Mouse (Mus musculus): ENCODE results near the gene B230217C12Rik. TPM values are rescaled to one million over a fixed set of nuclear protein-coding genes. Genes with fewer than 3 reads are reported as not detected.
"Not testable (repeated sequence)": the region's sequence is repeated elsewhere in the genome, so short reads cannot be mapped to it uniquely, and the experiment has no call there.

B230217C12Rik gene
- polyA plus RNA-seq, 1 experiment from 2014 or later = 15.8 TPM

DNA sequence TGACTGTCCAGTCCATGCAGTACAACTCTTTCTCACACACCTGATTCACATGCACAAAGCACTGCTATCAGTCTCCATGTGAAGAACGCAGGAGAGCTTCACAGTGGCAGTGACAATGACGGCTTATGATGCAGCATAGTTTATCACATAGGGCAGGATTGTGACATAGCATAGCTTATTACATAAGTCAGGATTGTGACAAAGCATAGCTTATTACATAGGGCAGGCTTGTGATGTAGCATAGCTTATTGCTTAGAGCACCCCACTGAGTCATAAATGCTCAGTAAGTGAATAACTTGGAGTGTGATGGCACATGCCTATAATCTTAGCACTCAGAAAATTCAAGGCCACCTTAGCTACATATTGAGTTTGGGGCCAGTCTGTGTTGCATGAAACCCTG is 14.9 kb downstream of the B230217C12Rik start:
- H3K9me3 ChIP-seq = no peaks in the 10 kb centered on the region
- H3K4me3 ChIP-seq = no peak overlapping the region
- H3K36me3 ChIP-seq = no peaks in the 10 kb centered on the region
- no peak for ATAC-seq (ENCODE audit: low FRiP score, low read depth)
- H3K27ac ChIP-seq = no peak overlapping the region
- H3K9ac ChIP-seq = no peak overlapping the region
- WGBS = 90% methylated on average over 2 of the region's 2 CpGs
- H3K27me3 ChIP-seq (replicated peaks) = no peaks in the 10 kb centered on the region
- H3K4me1 ChIP-seq = no peaks in the 10 kb centered on the region
- H3K4me2 ChIP-seq (replicated peaks) = no peak overlapping the region

DNA sequence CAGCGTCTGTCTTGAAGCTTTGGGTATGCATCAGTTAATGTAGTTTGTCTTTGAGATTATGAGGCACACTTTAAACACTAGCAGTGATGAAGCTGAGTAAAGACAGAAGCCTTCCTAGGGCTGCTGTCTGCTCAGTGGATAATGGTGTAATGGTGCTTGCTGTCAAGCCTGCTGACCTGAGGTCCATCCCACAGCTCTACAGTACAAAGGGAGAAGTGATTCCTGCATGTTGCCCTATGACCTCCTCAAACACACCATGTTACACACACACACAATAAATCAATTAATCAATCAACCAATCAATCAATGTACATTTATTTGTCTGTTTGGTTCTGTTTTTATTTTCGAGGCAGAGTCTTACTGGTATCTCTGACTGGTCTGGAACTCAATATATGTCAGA is 21.6 kb downstream of the B230217C12Rik start:
- no peak for ATAC-seq (ENCODE audit: low FRiP score, low read depth)
- H3K9me3 ChIP-seq = no peaks in the 10 kb centered on the region
- H3K9ac ChIP-seq = no peak overlapping the region
- no peaks in the 10 kb centered on the region for H3K27me3 ChIP-seq (replicated peaks)
- no peak overlapping the region for H3K27ac ChIP-seq
- no peaks in the 10 kb centered on the region for H3K4me1 ChIP-seq
- no peak overlapping the region for H3K4me2 ChIP-seq (replicated peaks)
- H3K36me3 ChIP-seq = no peaks in the 10 kb centered on the region
- H3K4me3 ChIP-seq = no peak overlapping the region
- 76% methylated on average over 2 of the region's 2 CpGs for WGBS

DNA sequence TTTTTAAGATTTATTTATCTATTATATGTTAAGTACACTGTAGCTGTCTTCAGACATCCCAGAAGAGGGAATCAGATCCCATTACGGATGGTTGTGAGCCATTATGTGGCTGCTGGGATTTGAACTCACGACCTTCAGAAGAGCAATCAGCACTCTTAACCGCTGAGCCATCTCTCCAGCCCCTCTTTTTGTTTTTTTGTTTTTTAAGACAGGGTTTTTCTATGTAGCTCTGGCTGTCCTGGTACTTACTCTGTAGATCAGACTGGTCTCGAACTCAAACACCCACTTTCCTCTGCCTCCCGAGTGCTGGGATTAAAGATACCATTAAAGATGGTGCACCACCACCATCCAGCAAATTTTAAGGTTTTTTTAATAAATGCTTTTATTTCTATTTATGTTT is 24.8 kb downstream of the B230217C12Rik start:
- ATAC-seq (ENCODE audit: low FRiP score, low read depth) = no peak
- Histone ChIP-seq H3K4me1 (no peaks in the 10 kb centered on the region), H3K27ac (no peak overlapping the region), H3K9me3 (no peaks in the 10 kb centered on the region), H3K4me3 (no peak overlapping the region), H3K4me2 (replicated peaks) (no peak overlapping the region), H3K36me3 (no peaks in the 10 kb centered on the region), H3K27me3 (replicated peaks) (no peaks in the 10 kb centered on the region), H3K9ac (no peak overlapping the region)
- 86% methylated on average over 5 of the region's 5 CpGs for WGBS

DNA sequence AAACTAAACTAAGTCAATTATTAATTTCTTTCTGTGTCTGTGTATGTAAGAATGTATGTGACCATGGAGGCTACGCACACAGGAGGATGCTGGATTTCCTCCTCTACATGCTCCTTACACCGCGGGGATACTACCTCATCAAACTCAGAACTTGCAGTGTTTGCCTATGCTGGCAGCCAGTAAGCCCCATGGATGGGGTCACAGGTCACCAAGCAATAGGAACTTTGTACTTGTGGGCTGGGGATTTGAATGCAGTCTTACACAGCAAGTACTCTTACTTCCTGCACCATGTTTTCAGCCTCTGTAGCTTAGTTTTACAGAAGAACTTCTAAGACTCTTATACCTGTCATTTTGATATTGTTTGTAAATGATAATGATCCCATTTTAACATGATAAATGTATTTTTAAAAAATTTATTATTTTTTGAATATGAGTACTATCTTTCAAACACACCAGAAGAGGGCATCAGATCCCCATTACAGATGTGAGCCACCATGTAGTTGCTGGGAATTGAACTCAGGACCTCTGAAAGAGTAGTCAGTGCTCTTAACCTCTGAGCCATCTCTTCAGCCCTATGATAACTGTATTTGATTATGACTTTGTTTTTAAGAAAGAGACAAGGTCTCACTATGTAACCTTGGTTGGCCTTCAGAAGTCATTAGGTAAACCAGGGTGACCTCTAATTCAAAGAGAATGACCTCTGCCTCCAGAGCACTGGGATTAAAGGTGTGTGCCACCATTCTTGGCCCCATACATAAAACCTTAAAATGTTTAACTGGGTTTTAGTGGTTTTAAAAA is 25.7 kb downstream of the B230217C12Rik start:
- Histone ChIP-seq H3K4me2 (replicated peaks) (no peak overlapping the region), H3K4me3 (no peak overlapping the region), H3K36me3 (no peaks in the 10 kb centered on the region), H3K9me3 (no peaks in the 10 kb centered on the region), H3K27me3 (replicated peaks) (no peaks in the 10 kb centered on the region), H3K27ac (no peak overlapping the region), H3K4me1 (no peaks in the 10 kb centered on the region), H3K9ac (no peak overlapping the region)
- ATAC-seq (ENCODE audit: low FRiP score, low read depth) = no peak
- WGBS = 88% methylated on average over 3 of the region's 3 CpGs

DNA sequence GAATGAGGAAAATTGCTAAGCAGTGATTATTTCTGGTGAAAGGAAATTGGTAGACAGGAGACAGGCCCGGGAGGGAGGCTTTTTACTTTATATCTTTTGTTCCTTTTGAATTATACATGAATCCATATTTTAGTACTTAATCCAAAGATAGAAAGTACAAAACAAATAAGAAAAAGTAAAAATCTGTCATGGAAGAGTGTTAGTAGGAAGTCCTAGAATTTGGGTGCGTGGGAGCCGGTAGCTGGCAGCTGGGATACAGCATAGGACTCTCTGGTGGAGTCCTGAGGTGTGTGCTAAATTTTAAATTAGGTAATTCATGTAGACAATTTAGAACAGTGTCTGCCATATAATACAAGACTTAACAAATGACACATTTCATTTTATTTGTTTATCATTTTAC is 27.0 kb downstream of the B230217C12Rik start:
- Histone ChIP-seq H3K27me3 (replicated peaks) (no peaks in the 10 kb centered on the region), H3K36me3 (no peaks in the 10 kb centered on the region), H3K9me3 (no peaks in the 10 kb centered on the region), H3K4me1 (no peaks in the 10 kb centered on the region), H3K4me2 (replicated peaks) (no peak overlapping the region), H3K27ac (no peak overlapping the region), H3K9ac (no peak overlapping the region), H3K4me3 (no peak overlapping the region)
- no peak for ATAC-seq (ENCODE audit: low FRiP score, low read depth)
- 89% methylated on average over 3 of the region's 3 CpGs for WGBS

DNA sequence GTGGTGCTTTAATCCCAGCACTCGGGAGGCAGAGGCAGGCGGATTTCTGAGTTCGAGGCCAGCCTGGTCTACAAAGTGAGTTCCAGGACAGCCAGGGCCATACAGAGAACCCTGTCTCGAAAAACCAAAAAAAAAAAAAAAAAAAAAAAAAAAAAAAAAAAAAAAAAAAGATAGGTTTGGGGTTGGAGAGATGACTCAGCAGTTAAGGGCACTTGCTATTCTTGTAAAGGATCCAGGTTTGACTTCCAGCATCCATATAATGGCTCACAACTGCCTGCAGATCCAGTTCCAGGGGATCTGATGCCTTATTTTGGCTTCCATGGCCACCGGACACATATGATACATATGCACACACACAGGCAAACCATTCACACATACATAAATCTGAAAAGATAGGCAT is 31.8 kb downstream of the B230217C12Rik start:
- whole genome bisulfite sequencing = 93% methylated on average over 5 of the region's 5 CpGs
- not testable (repeated sequence) for H3K9ac ChIP-seq

DNA sequence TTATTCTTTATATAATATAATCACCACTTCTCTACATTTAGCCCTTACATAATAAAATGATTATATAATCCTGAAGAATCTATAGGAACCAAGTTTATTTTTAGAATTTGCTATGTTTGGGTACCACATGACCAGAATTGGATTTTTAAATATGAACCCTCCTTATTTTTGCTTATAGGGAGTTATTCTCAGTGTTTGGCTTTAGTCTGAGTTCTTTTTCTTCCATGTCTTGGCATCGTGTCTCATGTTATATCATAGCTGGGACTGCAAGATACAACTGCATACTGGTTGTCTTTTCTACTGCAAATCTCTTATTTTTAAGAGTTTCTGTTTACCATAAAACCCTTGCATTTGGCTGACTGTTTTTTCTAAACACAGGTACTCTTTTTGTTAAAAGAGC is 33.8 kb downstream of the B230217C12Rik start:
- H3K27ac ChIP-seq = no peak overlapping the region
- ATAC-seq (ENCODE audit: low FRiP score, low read depth) = no peak
- no peaks in the 10 kb centered on the region for H3K36me3 ChIP-seq
- H3K4me3 ChIP-seq = no peak overlapping the region
- H3K4me1 ChIP-seq = no peaks in the 10 kb centered on the region
- WGBS = 98% methylated on average over 1 of the region's 1 CpGs
- no peak overlapping the region for H3K4me2 ChIP-seq (replicated peaks)
- H3K27me3 ChIP-seq (replicated peaks) = no peaks in the 10 kb centered on the region
- H3K9me3 ChIP-seq = no peaks in the 10 kb centered on the region
- no peak overlapping the region for H3K9ac ChIP-seq

More for the DNA sequence above, 31.8 kb downstream of the B230217C12Rik start:
- not testable (repeated sequence) for H3K4me1 ChIP-seq; H3K36me3 ChIP-seq; H3K27me3 ChIP-seq (replicated peaks); H3K27ac ChIP-seq; H3K4me3 ChIP-seq; H3K9me3 ChIP-seq; H3K4me2 ChIP-seq (replicated peaks); ATAC-seq (ENCODE audit: low FRiP score, low read depth)

DNA sequence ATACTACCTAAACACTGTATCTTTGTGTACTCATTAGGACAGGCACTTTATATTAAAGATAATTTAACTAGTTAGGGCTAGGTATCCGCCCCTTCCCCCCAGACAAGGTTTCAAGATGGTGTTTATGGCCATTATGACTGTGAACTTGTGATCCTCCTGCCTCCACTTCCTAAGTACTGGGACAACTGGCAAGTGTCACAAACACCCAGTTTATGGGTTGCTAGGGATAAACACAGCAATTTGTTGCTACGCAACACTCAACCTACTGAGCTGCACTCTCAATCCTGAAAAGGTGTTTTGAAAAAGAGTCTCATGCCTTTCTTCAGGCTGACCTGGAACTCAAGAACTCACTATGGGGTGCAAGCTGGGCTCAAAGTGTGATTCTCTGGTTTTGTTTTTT is 36.8 kb downstream of the B230217C12Rik start:
- Histone ChIP-seq H3K36me3 (no peaks in the 10 kb centered on the region), H3K27me3 (replicated peaks) (no peaks in the 10 kb centered on the region), H3K4me1 (no peaks in the 10 kb centered on the region), H3K27ac (no peak overlapping the region), H3K4me2 (replicated peaks) (no peak overlapping the region), H3K4me3 (no peak overlapping the region), H3K9ac (no peak overlapping the region), H3K9me3 (no peaks in the 10 kb centered on the region)
- ATAC-seq (ENCODE audit: low FRiP score, low read depth) = no peak
- 72% methylated on average over 2 of the region's 2 CpGs for WGBS

DNA sequence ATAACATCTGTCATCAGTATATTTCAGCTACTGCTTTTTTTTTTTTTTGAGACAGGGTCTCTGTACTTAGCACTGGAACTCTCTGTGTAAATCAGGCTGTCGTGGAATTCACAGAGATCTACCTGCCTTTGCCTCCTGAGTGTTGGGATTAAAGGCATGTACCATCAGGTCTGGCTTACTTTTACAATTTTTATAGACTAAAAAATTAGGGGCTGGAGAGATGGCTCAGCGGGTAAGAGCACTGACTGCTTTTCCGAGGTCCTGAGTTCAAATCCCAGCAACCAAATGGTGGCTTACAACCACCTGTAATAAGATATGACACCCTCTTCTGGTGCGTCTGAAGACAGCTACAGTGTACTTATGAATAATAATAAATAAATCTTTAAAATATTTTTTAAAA is 39.8 kb downstream of the B230217C12Rik start:
- Histone ChIP-seq H3K36me3 (no peaks in the 10 kb centered on the region), H3K4me3 (no peak overlapping the region), H3K9ac (no peak overlapping the region), H3K4me2 (replicated peaks) (no peak overlapping the region), H3K4me1 (no peaks in the 10 kb centered on the region), H3K9me3 (no peaks in the 10 kb centered on the region), H3K27ac (no peak overlapping the region), H3K27me3 (replicated peaks) (no peaks in the 10 kb centered on the region)
- 95% methylated on average over 4 of the region's 4 CpGs for WGBS
- no peak for ATAC-seq (ENCODE audit: low FRiP score, low read depth)

DNA sequence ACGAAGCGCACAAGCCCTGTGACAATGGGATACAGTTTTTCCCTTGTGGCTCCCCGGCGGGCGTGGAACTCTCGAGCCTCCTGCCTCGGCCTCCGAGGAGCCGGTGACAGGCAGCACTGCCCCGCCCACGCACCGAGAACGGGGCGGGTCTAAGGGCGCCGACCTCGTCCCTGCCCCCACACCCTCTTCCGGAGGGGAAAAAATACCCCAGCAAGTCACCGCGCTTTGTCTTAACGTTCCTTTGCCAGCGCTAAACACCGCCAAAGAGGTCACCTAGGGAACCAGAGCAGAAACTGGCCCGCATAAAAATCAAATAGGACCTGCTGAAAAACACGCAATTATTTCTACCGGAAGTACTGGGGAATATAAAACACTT is 43.0 kb downstream of the B230217C12Rik start:
- Histone ChIP-seq H3K4me1 (no peaks in the 10 kb centered on the region), H3K27me3 (replicated peaks) (no peaks in the 10 kb centered on the region), H3K4me3 (peak overlapping the region; percentile 57), H3K9me3 (no peaks in the 10 kb centered on the region), H3K4me2 (replicated peaks) (peak overlapping the region; percentile 61), H3K36me3 (no peaks in the 10 kb centered on the region), H3K9ac (peak overlapping the region; percentile 33; the same call in 1 of the 2 replicates), H3K27ac (no peak overlapping the region)
- ATAC-seq (ENCODE audit: low FRiP score, low read depth) = 0 out of 2 replicates have a peak, but pooled peaks have one; percentile 22
- WGBS = 5% methylated on average over 26 of the region's 26 CpGs

DNA sequence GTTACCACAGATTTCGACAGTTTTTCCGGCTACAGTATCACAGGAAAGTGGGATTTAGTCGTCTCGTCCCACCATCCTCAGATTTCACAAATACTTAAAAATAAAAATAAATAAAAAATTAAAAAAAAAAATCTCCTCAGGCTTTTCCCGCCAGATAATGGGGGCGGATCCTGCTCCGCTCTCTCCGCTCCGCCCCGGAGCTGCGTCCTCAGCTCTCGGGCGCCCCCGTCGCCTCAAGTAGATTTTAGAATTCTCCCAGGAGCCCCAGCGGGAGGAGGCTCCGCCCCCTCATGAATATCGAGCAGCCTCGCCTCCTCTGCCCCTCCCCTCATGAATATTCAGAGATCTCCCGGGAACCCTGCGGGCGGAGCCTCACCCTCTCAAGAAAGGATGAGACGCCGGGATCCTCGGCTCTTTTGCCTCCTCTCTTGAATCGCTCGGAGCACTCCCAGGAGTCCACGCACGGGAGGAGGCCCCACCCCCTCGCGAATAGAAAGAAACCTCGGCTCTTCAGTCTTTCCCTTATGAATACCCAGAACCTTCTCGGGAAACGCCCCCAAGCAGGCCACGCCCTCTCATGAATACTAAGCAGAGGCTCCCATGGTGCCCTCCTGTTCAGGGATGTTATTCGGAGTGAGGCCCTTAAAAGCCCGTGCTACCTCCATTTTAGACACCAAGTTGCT is 43.5 kb downstream of the B230217C12Rik start, which contains the start of gene Fbxo47:
TSS of gene Fbxo47 (minus strand) at position 237 of the 683 bp plus-strand sequence.
- peak within 1 kb of the TSS; percentile 61 for H3K4me2 ChIP-seq (replicated peaks)
- H3K9ac ChIP-seq = peak within 1 kb of the TSS; percentile 33; the same call in 1 of the 2 replicates
- no peaks in the 10 kb centered on the region for H3K9me3 ChIP-seq
- WGBS = under 1% methylated on average over 37 of the region's 37 CpGs
- peak; percentile 96 for ATAC-seq (ENCODE audit: low FRiP score, low read depth)
- no peaks in the 10 kb centered on the region for H3K36me3 ChIP-seq
- H3K27ac ChIP-seq = peak within 1 kb of the TSS; percentile 57; the same call in 1 of the 2 replicates
- H3K4me3 ChIP-seq = peak within 1 kb of the TSS; percentile 57
- H3K4me1 ChIP-seq = no peaks in the 10 kb centered on the region
- H3K27me3 ChIP-seq (replicated peaks) = no peaks in the 10 kb centered on the region

DNA sequence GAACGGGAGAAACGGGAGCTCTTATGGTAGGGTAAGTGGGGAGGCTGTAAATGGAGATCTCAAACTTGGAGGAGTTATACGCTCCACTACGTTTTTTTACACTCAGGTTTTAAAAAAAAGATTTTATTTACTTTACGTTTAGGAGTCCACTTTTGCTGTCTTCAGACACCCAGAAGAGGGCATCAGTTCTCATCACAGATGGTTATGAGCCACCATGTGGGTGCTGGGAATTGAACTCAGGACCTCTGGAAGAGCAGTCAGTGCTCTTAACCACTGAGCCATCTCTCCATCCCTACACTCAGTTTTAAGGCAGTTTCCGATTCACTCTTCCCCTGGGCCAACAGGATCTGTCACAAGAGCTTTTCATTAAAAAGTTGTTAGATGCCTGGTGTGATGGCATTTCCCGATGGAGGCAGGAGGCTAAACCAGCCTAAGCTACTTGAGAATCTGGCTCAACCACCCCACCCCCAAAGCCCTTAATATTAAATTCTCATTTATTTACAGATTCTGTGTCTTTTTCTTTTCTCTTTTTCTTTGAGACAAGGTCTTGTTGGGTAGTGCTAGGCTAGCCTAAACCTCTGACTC is 44.1 kb downstream of the B230217C12Rik start:
- ATAC-seq (ENCODE audit: low FRiP score, low read depth) = 0 out of 2 replicates have a peak, but pooled peaks have one; percentile 5
- no peaks in the 10 kb centered on the region for H3K36me3 ChIP-seq
- peak overlapping the region; percentile 57; the same call in 1 of the 2 replicates for H3K27ac ChIP-seq
- peak overlapping the region; percentile 57 for H3K4me3 ChIP-seq
- no peaks in the 10 kb centered on the region for H3K27me3 ChIP-seq (replicated peaks)
- H3K4me1 ChIP-seq = no peaks in the 10 kb centered on the region
- H3K9me3 ChIP-seq = no peaks in the 10 kb centered on the region
- 36% methylated on average over 7 of the region's 7 CpGs for WGBS
- H3K4me2 ChIP-seq (replicated peaks) = peak overlapping the region; percentile 61
- 0 out of 2 replicates have a peak overlapping the region, but pooled peaks have one; percentile 21 for H3K9ac ChIP-seq

Data from neural tube, embryonic 12.5 days (tissue).